Mouse (Mus musculus): ENCODE data around the gene Gpr65.
"Not testable (repeated sequence)": the region's sequence is repeated elsewhere in the genome, so short reads cannot be mapped to it uniquely, and the experiment has no call there.

Gene Gpr65

GRCm38 (mm10) chr12:98282776-98283486 lies 14.5 kb downstream of the Gpr65 start:
- no peak for DNase-seq (ENCODE audit: low spot score in 2 of 2)

- DNase-seq (ENCODE audit: low spot score in 2 of 2) = no peak
Measured at GRCm38 (mm10) chr12:98283487-98283860, 15.0 kb downstream of the Gpr65 start.

- no peak for DNase-seq (ENCODE audit: low spot score in 2 of 2)
Measured at GRCm38 (mm10) chr12:98284477-98284876, 16.0 kb downstream of the Gpr65 start.

GRCm38 (mm10) chr12:98290475-98290874 lies 22.0 kb downstream of the Gpr65 start:
- no peak for DNase-seq (ENCODE audit: low spot score in 2 of 2)

DNA sequence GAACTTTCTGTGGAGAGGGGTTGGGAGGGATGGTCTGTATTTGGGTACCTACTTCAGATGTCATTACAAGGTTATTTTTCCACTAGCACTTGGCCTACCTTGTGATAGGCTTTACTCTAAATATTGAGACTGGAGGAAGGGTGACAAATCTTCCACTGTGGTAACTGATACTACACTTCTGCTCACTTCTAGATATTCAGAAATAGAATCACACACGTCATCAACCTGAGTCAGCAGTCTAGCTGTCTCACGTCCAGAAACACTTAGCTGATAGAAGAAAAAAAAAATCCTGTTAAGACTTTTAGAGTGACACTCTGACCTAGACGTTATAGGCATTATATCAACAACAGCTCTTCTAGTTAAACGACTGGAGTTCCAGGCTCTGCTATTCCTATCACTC lies 23.8 kb downstream of the Gpr65 start:
- DNase-seq (ENCODE audit: low spot score in 2 of 2) = no peak

- DNase-seq (ENCODE audit: low spot score in 2 of 2) = no peak
Measured at GRCm38 (mm10) chr12:98294241-98294640, 25.8 kb downstream of the Gpr65 start.

DNA sequence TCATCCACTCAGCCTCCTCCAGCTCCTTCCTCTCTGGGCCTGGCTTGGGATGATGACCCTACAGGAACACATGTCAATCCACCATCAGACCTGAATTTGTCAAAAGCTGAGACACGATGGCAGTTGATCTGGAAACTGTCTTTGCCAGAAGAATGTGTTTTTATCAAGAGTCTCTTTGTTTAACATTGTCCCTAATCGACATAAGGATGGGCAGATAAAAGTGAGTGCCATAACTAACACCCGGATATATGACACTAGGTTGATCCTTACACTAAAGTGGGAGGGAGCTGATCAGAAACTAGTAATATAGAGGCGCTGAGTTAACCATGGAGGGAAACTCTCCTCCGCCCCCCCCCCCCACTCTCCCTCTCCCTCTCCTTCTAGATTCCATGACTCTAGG lies 33.5 kb downstream of the Gpr65 start:
- no peak for DNase-seq (ENCODE audit: low spot score in 2 of 2)

DNA sequence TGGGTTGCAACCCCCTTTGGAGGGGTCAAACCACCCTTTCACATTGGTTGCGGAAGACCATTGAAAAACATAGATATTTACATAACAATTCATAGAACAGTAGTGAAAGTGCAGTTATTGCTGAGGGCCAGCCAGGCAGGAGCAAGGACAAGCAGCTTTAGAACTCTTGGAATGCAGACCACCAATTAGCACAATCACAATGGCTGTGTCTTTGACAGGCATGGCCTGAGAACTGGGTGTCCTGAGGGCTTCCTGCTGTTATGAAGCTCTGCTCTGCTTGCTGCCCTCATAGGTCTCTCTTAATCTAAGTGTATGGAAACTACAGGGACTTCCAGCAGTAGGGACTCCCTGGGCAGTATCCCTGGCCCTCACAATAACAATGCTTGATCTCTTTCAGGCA lies 34.6 kb downstream of the Gpr65 start:
- DNase-seq (ENCODE audit: low spot score in 2 of 2) = no peak

DNA sequence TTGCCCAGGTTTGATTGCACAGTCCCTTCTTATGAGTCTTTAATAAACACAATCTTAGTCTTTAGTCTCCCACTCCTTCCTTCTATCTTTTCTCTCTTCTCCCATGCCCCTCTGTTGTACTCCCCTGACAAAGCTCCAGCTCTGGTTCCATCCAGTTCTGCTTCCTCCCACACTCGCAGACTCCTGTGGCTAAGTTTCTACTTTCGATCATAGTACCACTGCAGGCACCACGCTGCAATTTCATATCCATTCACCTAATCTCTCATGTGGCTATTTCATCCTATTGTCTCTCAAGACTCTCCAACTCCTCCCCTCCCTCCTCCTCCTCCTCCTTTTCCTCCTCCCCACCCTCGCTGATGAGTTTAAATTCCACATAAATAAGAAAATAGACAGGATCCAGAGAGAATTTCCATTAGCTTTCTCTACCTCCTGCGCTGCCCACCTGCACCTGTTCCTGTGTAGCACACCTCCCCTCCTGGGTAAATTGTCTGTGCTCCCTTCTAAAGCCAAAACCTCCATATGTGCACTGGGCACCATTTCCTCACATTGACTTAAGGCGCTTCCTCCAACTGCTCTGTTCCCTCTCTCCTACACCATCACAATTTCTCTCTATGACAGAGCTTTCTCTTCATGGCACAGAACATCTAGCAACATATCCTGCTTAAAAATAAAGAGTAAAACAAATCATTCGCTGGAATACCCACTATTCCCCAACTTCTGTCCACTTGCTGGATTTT lies 38.9 kb downstream of the Gpr65 start:
- no peak for DNase-seq (ENCODE audit: low spot score in 2 of 2)

DNA sequence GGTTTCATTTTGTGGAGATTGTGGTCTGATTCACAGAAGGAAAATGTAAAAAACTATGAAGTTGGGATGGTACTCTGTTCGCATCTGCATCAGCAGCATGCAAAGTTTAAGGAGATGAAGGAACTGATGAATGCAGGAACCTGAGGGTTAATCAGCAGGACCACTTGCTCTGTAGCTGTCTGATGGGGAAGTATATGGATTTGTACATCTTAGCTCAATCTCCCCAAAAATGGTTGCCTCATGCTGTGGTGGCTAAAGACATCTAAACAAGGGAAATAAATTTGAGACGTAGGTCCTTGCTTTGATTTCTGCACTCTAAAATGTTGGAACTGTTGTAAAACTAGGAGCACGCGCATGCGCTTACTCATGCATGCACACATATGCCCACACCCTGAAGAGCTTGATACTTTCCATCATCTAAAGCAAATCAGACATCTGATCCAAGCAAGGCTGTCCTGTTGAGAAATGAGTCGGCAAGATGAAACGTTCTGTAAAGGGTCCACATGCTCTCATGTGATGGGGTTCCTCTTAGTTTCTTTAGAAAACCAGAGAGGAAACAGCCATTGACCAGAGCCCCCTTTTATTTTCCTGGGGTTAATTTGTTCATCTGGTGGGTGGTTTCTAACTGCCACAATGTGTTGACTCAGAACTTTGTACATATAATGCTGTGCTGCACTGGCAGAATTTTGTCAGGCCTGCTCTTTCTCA lies 43.1 kb downstream of the Gpr65 start:
- DNase-seq (ENCODE audit: low spot score in 2 of 2) = no peak

DNA sequence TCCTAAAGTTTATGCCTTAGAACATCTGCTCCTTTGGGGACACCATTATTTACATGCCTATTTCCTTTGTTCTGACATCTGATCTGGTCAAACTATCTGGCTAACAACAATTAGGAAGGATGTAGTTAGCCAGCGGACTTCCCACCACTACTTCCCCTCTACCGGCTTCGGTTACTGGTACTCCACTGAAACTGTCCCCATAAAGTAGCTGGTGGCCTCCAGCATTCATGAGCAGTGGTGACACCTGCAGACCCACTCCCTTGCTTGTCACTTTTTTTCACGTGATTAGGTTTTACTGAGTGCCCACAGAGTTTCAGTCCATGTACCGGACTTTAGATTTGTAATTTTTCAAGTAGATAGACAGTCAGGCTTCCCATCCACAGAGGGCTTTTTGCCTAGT lies 47.5 kb downstream of the Gpr65 start:
- DNase-seq (ENCODE audit: low spot score in 2 of 2) = no peak

- no peak for DNase-seq (ENCODE audit: low spot score in 2 of 2)
Measured at GRCm38 (mm10) chr12:98317718-98318340, 49.4 kb downstream of the Gpr65 start.

GRCm38 (mm10) chr12:98322426-98322825 lies 54.0 kb downstream of the Gpr65 start:
- DNase-seq (ENCODE audit: low spot score in 2 of 2) = no peak

DNA sequence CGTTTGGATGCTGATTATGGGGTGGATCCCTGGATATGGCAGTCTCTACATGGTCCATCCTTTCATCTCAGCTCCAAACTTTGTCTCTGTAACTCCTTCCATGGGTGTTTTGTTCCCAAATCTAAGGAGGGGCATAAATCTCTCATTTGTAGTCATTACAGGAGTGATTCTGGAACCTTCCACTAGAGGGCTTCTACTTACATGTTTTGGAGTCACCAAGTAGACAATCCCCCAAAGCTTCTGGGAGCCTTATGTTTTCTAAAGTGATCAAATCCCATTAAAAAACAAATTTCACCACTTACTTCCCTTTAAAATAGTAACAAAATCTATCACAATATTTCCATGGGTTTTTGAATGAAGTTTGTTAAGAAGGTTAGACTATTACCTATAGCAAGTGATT lies 55.7 kb downstream of the Gpr65 start:
- not testable (repeated sequence) for DNase-seq (ENCODE audit: low spot score in 2 of 2)
